Mouse (Mus musculus): ENCODE results near the gene E030018B13Rik.

GRCm38 (mm10) chr7:63936188-63936985 is 19.7 kb downstream of the E030018B13Rik start:
- peak; percentile 79 for TF ChIP-seq POLR2A (IDR thresholded peaks at IDR 0.05; ENCODE audit: insufficient read depth, low read depth, low read length)
- TF ChIP-seq CTCF (IDR thresholded peaks at IDR 0.05) = peak; percentile 76
- TF ChIP-seq EP300 (IDR thresholded peaks at IDR 0.05; ENCODE audit: insufficient read depth, low read depth, low read length) = peak; percentile 88

All from heart, adult 2 months (tissue).